Comparison of ENCODE assay signal across 9 mouse cellular contexts in the genomic region with DNA sequence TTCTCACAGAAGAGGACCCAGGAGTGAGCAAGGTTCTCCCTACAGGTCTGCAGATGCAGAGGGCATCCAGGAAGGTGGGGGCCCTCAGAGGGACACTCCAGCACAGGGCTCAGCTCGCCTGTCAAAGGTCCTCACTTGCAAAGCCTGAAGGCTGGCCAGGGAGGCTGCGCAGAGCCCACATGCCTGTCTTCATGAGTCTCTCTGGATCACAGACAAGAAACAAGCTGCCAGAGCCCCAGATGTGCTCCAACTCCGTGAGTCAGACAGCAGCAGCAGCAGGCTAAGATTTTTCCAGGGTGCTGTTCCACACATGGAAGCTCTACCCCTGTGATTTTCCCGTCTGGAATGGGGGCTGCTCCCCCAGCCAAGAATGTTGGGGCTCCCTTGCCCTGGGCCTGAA.
DNase-seq lines count a peak whose midpoint lies in the region; ATAC-seq lines count a peak whose summit lies in the region.
"Had no signal": no experiment of that assay in that cellular context is flagged by ENCODE, and none has a peak within 500 bp of the region (broad histone marks: within the 10 kb centered on the region; RNA-seq: fewer than 3 reads in every experiment).

No protein-coding gene starts in this region.

- H3K27ac ChIP-seq in embryonic facial prominence, embryonic 12.5 days = 0 out of 2 replicates have a peak overlapping the region, but pooled peaks have one; percentile 36
- H3K27ac ChIP-seq in embryonic facial prominence, embryonic 10.5 days (replicated peaks) = no peak overlapping the region; the same call in 1 of the 2 replicates
- H3K27ac ChIP-seq in midbrain, embryonic 14.5 days (replicated peaks; ENCODE audit: low read depth, low read length) = 0 out of 2 replicates have a peak overlapping the region, but pooled peaks have one; percentile 26
- H3K27ac ChIP-seq in midbrain, embryonic 10.5 days (replicated peaks) = no peak overlapping the region
- H3K27ac ChIP-seq in stomach, embryonic 16.5 days (ENCODE audit: low read length) = peak overlapping the region; percentile 59; the same call in 1 of the 2 replicates
- H3K27ac ChIP-seq: kidney, embryonic 15.5 days had no signal

- H3K27me3 ChIP-seq in embryonic facial prominence, embryonic 12.5 days = no peaks in the 10 kb centered on the region
- H3K27me3 ChIP-seq in embryonic facial prominence, embryonic 10.5 days (replicated peaks; ENCODE audit: low read depth, poor library complexity, severe bottlenecking) = no peaks in the 10 kb centered on the region
- no peaks in the 10 kb centered on the region for H3K27me3 ChIP-seq in midbrain, embryonic 14.5 days (ENCODE audit: control insufficient read depth, insufficient read depth, low read length)
- no peaks in the 10 kb centered on the region for H3K27me3 ChIP-seq in midbrain, embryonic 10.5 days (ENCODE audit: low read depth, poor library complexity, severe bottlenecking)
- H3K27me3 ChIP-seq in stomach, embryonic 16.5 days (ENCODE audit: control insufficient read depth, insufficient read depth, low read length) = no peaks in the 10 kb centered on the region
- H3K27me3 ChIP-seq: kidney, embryonic 15.5 days had no signal

- ATAC-seq in embryonic facial prominence, embryonic 12.5 days (ENCODE audit: insufficient number of reproducible peaks, insufficient read depth, low FRiP score, low TSS enrichment) = no peak
- ATAC-seq in midbrain, embryonic 14.5 days (ENCODE audit: low FRiP score, low TSS enrichment) = 0 out of 2 replicates have a peak, but pooled peaks have one; percentile 24
- ATAC-seq in stomach, embryonic 16.5 days (ENCODE audit: insufficient read depth, low FRiP score) = peak; percentile 10; the same call in 1 of the 2 replicates

- no peaks in the 10 kb centered on the region for H3K9me3 ChIP-seq in embryonic facial prominence, embryonic 12.5 days
- H3K9me3 ChIP-seq in embryonic facial prominence, embryonic 10.5 days = no peaks in the 10 kb centered on the region
- no peaks in the 10 kb centered on the region for H3K9me3 ChIP-seq in midbrain, embryonic 14.5 days (ENCODE audit: control insufficient read depth, low read length)
- H3K9me3 ChIP-seq in midbrain, embryonic 10.5 days (replicated peaks) = no peaks in the 10 kb centered on the region
- H3K9me3 ChIP-seq in stomach, embryonic 16.5 days (replicated peaks; ENCODE audit: control insufficient read depth, low read length) = no peaks in the 10 kb centered on the region
- H3K9me3 ChIP-seq: kidney, embryonic 15.5 days had no signal

- no peak overlapping the region for H3K9ac ChIP-seq in embryonic facial prominence, embryonic 12.5 days
- H3K9ac ChIP-seq in midbrain, embryonic 14.5 days (replicated peaks; ENCODE audit: low read length) = no peak overlapping the region
- no peak overlapping the region; the same call in 1 of the 2 replicates for H3K9ac ChIP-seq in stomach, embryonic 16.5 days (ENCODE audit: low read length)
- H3K9ac ChIP-seq: kidney, embryonic 15.5 days had no signal

- WGBS in embryonic facial prominence, embryonic 12.5 days = 54% methylated on average over 4 of the region's 4 CpGs
- WGBS in embryonic facial prominence, embryonic 10.5 days = 63% methylated on average over 4 of the region's 4 CpGs
- 62% methylated on average over 4 of the region's 4 CpGs for WGBS in midbrain, embryonic 14.5 days
- 73% methylated on average over 4 of the region's 4 CpGs for WGBS in midbrain, embryonic 10.5 days
- 54% methylated on average over 4 of the region's 4 CpGs for WGBS in stomach, embryonic 16.5 days

- DNase-seq in embryonic facial prominence, embryonic 10.5 days (ENCODE audit: low spot score) = no peak
- no peak for DNase-seq in midbrain, embryonic 14.5 days
- DNase-seq in midbrain, embryonic 10.5 days (ENCODE audit: low spot score) = no peak
- peak; percentile 31 to 51 for DNase-seq in heart, postnatal 36 days
- DNase-seq in layer of hippocampus, postnatal 14 days (ENCODE audit: low spot score in 2 of 2) = no peak
- no peak for DNase-seq in frontal cortex, adult 2 months (ENCODE audit: extremely low spot score in 1 of 2, low spot score in 1 of 2)

- 0 out of 2 replicates have a peak, but pooled peaks cover 5% of the 10 kb centered on the region for H3K4me1 ChIP-seq in embryonic facial prominence, embryonic 12.5 days
- H3K4me1 ChIP-seq in embryonic facial prominence, embryonic 10.5 days = peaks cover 5% of the 10 kb centered on the region; the same call in 1 of the 2 replicates
- H3K4me1 ChIP-seq in midbrain, embryonic 14.5 days (ENCODE audit: control insufficient read depth, insufficient read depth, low read length) = no peaks in the 10 kb centered on the region
- no peaks in the 10 kb centered on the region for H3K4me1 ChIP-seq in midbrain, embryonic 10.5 days
- peaks cover 4% of the 10 kb centered on the region; the same call in 1 of the 2 replicates for H3K4me1 ChIP-seq in stomach, embryonic 16.5 days (ENCODE audit: control insufficient read depth, insufficient read depth, low read length)
- H3K4me1 ChIP-seq: kidney, embryonic 15.5 days had no signal

- H3K36me3 ChIP-seq in embryonic facial prominence, embryonic 12.5 days = peaks cover 11% of the 10 kb centered on the region
- H3K36me3 ChIP-seq in embryonic facial prominence, embryonic 10.5 days (replicated peaks) = peaks cover 21% of the 10 kb centered on the region
- H3K36me3 ChIP-seq in midbrain, embryonic 14.5 days (ENCODE audit: control insufficient read depth, insufficient read depth, low read length) = peaks cover 5% of the 10 kb centered on the region
- H3K36me3 ChIP-seq in midbrain, embryonic 10.5 days = peaks cover 18% of the 10 kb centered on the region
- H3K36me3 ChIP-seq in stomach, embryonic 16.5 days (ENCODE audit: control insufficient read depth, insufficient read depth, low read length) = 0 out of 2 replicates have a peak, but pooled peaks cover 4% of the 10 kb centered on the region

- no peak overlapping the region for H3K4me2 ChIP-seq in embryonic facial prominence, embryonic 12.5 days (replicated peaks)
- H3K4me2 ChIP-seq in midbrain, embryonic 14.5 days (ENCODE audit: low read length) = no peak overlapping the region
- H3K4me2 ChIP-seq in stomach, embryonic 16.5 days (ENCODE audit: low read depth, low read length) = no peak overlapping the region
- H3K4me2 ChIP-seq: kidney, embryonic 15.5 days had no signal

- H3K4me3 ChIP-seq in embryonic facial prominence, embryonic 12.5 days = no peak overlapping the region
- H3K4me3 ChIP-seq in embryonic facial prominence, embryonic 10.5 days = no peak overlapping the region
- H3K4me3 ChIP-seq in midbrain, embryonic 14.5 days (replicated peaks; ENCODE audit: low read depth, low read length) = no peak overlapping the region
- no peak overlapping the region for H3K4me3 ChIP-seq in midbrain, embryonic 10.5 days
- H3K4me3 ChIP-seq in stomach, embryonic 16.5 days (replicated peaks; ENCODE audit: low read length) = no peak overlapping the region
- H3K4me3 ChIP-seq: kidney, embryonic 15.5 days had no signal

- intact Hi-C loops in heart, postnatal 36 days (cut with DNase I) = loop anchor here (5.0 kb wide), 2 partner anchors 127 to 692 kb away; partner anchors contain the start of gene Tsen15

Comparison
In these comparisons a context has a peak if more than half of its experiments do, and no peak if none do; other contexts are left out.
1. H3K27ac ChIP-seq: peak in embryonic facial prominence, embryonic 12.5 days (single experiment), midbrain, embryonic 14.5 days (single experiment) and stomach, embryonic 16.5 days (single experiment); none in embryonic facial prominence, embryonic 10.5 days (single experiment) and midbrain, embryonic 10.5 days (single experiment).
2. DNase-seq: peak in heart, postnatal 36 days (2 of 2); none in embryonic facial prominence, embryonic 10.5 days (single experiment), midbrain, embryonic 14.5 days (single experiment), midbrain, embryonic 10.5 days (single experiment), layer of hippocampus, postnatal 14 days (0 of 2) and frontal cortex, adult 2 months (0 of 2).